Mouse (Mus musculus): Measurements from ENCODE around the gene Flii. TPM values are rescaled to one million over a fixed set of nuclear protein-coding genes. Genes with fewer than 3 reads are reported as not detected.
A peak's percentile ranks its signal among the peaks of the same experiment; 100 is the strongest.

The Flii gene
- 100 to 1,000 TPM; 127 to 130 TPM for total RNA-seq (2021)
- 152 and 168 TPM in 2 replicates for polyA plus RNA-seq (2012; rRNA removed)
- long read RNA-seq, full-length matches to known transcripts, result 48 of 85 reads
- long read RNA-seq, partial matches to known transcripts, result 12 of 85 reads
- long read RNA-seq, other reads (novel, unspliced or antisense), result 25 of 85 reads

DNA sequence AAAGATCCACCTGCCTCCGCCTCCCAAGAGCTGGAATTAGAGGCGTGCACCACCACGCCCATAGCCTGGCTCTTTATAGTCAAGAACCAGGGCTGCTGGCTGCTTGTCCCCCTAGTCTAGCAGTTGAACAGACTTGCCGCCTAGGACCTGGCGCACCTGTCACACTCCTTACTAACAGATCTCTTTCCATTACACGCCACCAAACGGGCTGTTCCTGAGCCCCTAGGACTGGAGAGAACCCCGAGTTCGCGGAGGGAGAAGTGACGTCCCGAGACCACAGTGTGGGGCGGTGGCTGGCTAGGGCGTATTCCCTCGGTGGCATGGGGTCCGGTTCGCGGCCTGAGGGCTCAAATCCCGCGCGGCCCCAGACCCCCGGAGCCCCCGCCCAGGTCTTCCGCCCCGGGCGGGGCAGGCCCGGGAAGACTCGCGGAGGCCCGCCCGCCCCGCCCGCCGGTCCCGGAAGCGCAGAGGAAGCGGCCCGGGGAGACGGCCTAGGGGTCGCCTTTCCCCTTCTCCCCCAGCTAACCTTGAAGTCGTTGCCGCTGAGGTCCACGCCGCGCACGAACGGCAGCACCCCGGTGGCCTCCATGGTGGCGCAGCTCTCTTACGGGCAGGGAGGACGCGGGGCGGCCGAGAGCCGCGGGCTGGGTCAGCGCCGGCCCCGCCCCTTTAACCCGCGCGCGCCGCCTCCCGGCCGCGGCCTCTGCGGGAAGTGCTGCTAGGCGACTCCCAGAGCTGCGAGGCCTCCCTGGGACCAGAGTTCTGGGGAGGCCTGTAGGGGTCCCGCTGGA, at the start of gene Flii:
Gene Flii (minus strand): TSS at position 663 of the 791 bp plus-strand sequence.
- Histone ChIP-seq H3K9ac (ENCODE audit: low read depth, low read length) (peak within 1 kb of the TSS; percentile 90), H3K79me2 (replicated peaks; ENCODE audit: control insufficient read depth, insufficient read depth, low read length) (peaks cover 2% of the 10 kb centered on the region; the same call in 1 of the 2 replicates), H3K4me1 (ENCODE audit: control insufficient read depth, insufficient read depth, low read length) (peaks cover 14% of the 10 kb centered on the region), H3K4me3 (peak within 1 kb of the TSS; percentile 73), H3K27ac (peak within 1 kb of the TSS; percentile 91), H3K27me3 (ENCODE audit: control insufficient read depth, insufficient read depth, low read length) (no peaks in the 10 kb centered on the region), H3K36me3 (ENCODE audit: control insufficient read depth, insufficient read depth, low read length) (no peaks in the 10 kb centered on the region; the same call in 1 of the 2 replicates)
- intact Hi-C loops (cut with DNase I), result loop anchor here (1.0 kb wide), 2 partner anchors 51 to 187 kb away; partner anchors contain the start of genes Smcr8 and Top3a
- peak; percentile 91 to 94 for DNase-seq
- under 1% methylated on average over 71 of the region's 71 CpGs for WGBS
- no peak for TF ChIP-seq EP300 (IDR thresholded peaks at IDR 0.05; ENCODE audit: insufficient read depth, low read depth, low read length)
- TF ChIP-seq CTCF (IDR thresholded peaks at IDR 0.05), result peak; percentile 88
- TF ChIP-seq POLR2A (IDR thresholded peaks at IDR 0.05; ENCODE audit: insufficient read depth, low read depth, low read length), result peak; percentile 67; the same call in 1 of the 2 replicates

DNA sequence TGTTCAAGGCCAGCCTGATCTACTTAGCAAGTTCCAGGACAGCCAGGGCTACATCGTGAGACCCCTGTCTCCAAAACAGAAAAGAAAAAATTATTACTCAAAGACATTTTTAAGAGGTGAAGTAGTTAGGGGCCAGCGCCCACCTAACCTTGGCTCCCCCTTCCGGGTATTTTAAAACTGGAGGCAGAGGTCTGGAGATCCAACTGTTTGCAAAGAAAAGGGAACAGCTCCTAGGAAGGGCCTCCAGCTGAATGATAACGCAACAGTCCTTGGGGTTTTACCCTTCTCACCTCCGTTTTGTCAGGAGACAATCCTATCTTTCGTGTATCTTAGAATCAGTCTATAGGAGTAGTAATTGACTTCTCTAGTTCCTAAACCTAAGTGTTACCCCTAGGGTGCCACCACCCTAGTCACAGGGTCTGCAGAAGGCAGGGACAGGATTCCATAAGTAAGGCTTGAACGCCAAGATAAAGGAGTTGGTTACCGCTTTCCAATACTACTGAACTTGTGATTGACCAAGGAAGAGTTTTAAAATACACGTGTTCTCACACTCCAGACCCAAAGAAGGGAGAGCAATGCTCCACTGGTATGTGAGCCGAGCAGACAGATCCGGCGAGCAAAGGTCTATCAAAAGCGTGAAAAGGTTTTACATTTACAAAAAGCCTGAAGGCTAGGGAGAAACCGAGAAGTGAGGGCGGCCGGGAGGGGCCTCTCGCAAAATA, 49.2 kb upstream of the Flii start:
- H3K36me3 ChIP-seq (ENCODE audit: control insufficient read depth, insufficient read depth, low read length), result peaks cover 19% of the 10 kb centered on the region
- no peak for TF ChIP-seq CTCF (IDR thresholded peaks at IDR 0.05)
- no peak for TF ChIP-seq POLR2A (IDR thresholded peaks at IDR 0.05; ENCODE audit: insufficient read depth, low read depth, low read length)
- no peak for TF ChIP-seq EP300 (IDR thresholded peaks at IDR 0.05; ENCODE audit: insufficient read depth, low read depth, low read length)
- peak overlapping the region; percentile 84 for H3K4me3 ChIP-seq
- peaks cover 4% of the 10 kb centered on the region for H3K79me2 ChIP-seq (replicated peaks; ENCODE audit: control insufficient read depth, insufficient read depth, low read length)
- peak overlapping the region; percentile 71 for H3K9ac ChIP-seq (ENCODE audit: low read depth, low read length)
- no peaks in the 10 kb centered on the region for H3K27me3 ChIP-seq (ENCODE audit: control insufficient read depth, insufficient read depth, low read length)
- no peak for DNase-seq
- intact Hi-C loops (cut with DNase I), result loop anchor here (2.0 kb wide), 4 partner anchors 55 to 239 kb away; partner anchors contain the start of genes Alkbh5, Dhrs7b, Llgl1 and Tmem11
- WGBS, result 5% methylated on average over 17 of the region's 17 CpGs
- H3K27ac ChIP-seq, result peak overlapping the region; percentile 97
- peaks cover 25% of the 10 kb centered on the region for H3K4me1 ChIP-seq (ENCODE audit: control insufficient read depth, insufficient read depth, low read length)

DNA sequence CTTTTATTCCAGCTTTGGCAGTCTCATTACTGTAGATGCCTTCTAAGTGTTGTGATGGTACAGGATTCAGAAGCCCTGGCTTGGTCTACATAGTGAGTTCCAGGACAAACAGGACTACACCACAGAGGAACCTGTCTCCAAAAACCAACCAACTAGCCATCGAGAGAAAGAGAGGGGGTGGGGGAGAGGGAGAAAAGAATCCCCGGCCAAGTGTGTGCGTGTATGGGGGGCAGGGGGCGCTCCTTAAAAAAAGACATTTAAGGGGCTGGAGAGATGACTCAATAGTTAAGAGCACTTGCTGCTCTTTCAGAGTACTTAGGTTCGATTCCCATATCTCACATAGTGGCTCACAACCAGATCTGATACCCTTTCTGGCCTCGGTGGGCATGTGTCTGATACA, 48.5 kb upstream of the Flii start:
- Histone ChIP-seq H3K4me1 (ENCODE audit: control insufficient read depth, insufficient read depth, low read length) (peaks cover 21% of the 10 kb centered on the region), H3K27ac (no peak overlapping the region), H3K9ac (ENCODE audit: low read depth, low read length) (no peak overlapping the region), H3K79me2 (replicated peaks; ENCODE audit: control insufficient read depth, insufficient read depth, low read length) (peaks cover 3% of the 10 kb centered on the region), H3K27me3 (ENCODE audit: control insufficient read depth, insufficient read depth, low read length) (no peaks in the 10 kb centered on the region), H3K4me3 (no peak overlapping the region), H3K36me3 (ENCODE audit: control insufficient read depth, insufficient read depth, low read length) (peaks cover 13% of the 10 kb centered on the region)
- 49% methylated on average over 6 of the region's 6 CpGs for WGBS
- intact Hi-C loops (cut with DNase I), result no loop called here
- no peak for DNase-seq
- TF ChIP-seq POLR2A (IDR thresholded peaks at IDR 0.05; ENCODE audit: insufficient read depth, low read depth, low read length) (no peak), EP300 (IDR thresholded peaks at IDR 0.05; ENCODE audit: insufficient read depth, low read depth, low read length) (no peak), CTCF (IDR thresholded peaks at IDR 0.05) (no peak)

DNA sequence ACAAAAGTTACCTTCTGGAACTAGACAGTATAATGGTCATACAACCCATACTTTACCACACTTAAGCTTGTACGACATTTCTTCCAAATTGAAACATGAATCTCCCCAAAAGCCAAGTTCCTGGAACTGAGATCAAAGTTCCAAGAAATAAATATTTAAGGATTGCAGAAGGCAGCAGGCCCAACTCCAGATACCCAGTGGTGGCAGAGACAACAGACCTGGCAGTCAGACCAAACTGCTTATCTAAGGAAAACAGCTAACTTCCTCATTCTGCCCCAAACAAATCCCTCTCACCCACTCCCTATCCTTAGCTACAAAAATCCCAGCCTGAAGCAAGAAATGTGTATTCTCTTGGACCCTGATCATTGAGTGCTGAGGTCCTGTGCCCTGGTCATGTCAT, 47.8 kb upstream of the Flii start:
- peaks cover 3% of the 10 kb centered on the region for H3K79me2 ChIP-seq (replicated peaks; ENCODE audit: control insufficient read depth, insufficient read depth, low read length)
- H3K4me3 ChIP-seq, result no peak overlapping the region
- intact Hi-C loops (cut with DNase I), result no loop called here
- H3K27me3 ChIP-seq (ENCODE audit: control insufficient read depth, insufficient read depth, low read length), result no peaks in the 10 kb centered on the region
- no peak for DNase-seq
- H3K9ac ChIP-seq (ENCODE audit: low read depth, low read length), result no peak overlapping the region
- peaks cover 8% of the 10 kb centered on the region; the same call in 1 of the 2 replicates for H3K36me3 ChIP-seq (ENCODE audit: control insufficient read depth, insufficient read depth, low read length)
- TF ChIP-seq POLR2A (IDR thresholded peaks at IDR 0.05; ENCODE audit: insufficient read depth, low read depth, low read length) (no peak), EP300 (IDR thresholded peaks at IDR 0.05; ENCODE audit: insufficient read depth, low read depth, low read length) (no peak), CTCF (IDR thresholded peaks at IDR 0.05) (no peak)
- peaks cover 19% of the 10 kb centered on the region for H3K4me1 ChIP-seq (ENCODE audit: control insufficient read depth, insufficient read depth, low read length)
- WGBS, result 58% methylated on average over 1 of the region's 1 CpGs
- no peak overlapping the region for H3K27ac ChIP-seq

DNA sequence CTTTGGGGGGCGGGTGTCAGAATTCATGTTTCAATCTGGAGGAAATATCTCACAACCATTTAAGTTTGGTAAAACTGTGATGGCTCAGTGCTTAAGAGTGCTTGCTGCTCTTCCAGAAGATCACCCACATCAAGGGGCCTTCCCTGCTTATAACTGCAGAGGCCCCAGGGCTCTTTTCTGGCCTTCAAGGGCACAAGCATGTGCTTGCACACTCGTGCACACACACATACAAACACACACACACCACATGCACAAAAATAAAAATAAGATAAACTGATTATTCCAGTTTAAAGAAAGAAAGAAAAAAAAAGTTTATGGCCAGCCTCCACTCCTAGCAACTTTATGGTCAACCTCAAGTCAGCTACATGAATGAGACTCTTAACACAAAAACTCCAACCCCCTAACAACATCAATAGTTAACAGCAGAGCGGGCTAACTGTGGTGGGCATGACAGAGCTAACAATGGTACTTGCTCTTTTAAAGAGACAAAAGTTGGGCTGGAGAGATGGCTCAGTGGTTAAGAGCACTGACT, 47.2 kb upstream of the Flii start:
- DNase-seq, result no peak
- no peak for TF ChIP-seq EP300 (IDR thresholded peaks at IDR 0.05; ENCODE audit: insufficient read depth, low read depth, low read length)
- no peak for TF ChIP-seq CTCF (IDR thresholded peaks at IDR 0.05)
- TF ChIP-seq POLR2A (IDR thresholded peaks at IDR 0.05; ENCODE audit: insufficient read depth, low read depth, low read length), result no peak
- H3K27ac ChIP-seq, result no peak overlapping the region
- H3K4me3 ChIP-seq, result no peak overlapping the region
- intact Hi-C loops (cut with DNase I), result no loop called here
- H3K27me3 ChIP-seq (ENCODE audit: control insufficient read depth, insufficient read depth, low read length), result no peaks in the 10 kb centered on the region
- H3K4me1 ChIP-seq (ENCODE audit: control insufficient read depth, insufficient read depth, low read length), result peaks cover 12% of the 10 kb centered on the region
- 83% methylated on average over 3 of the region's 3 CpGs for WGBS
- H3K36me3 ChIP-seq (ENCODE audit: control insufficient read depth, insufficient read depth, low read length), result peaks cover 8% of the 10 kb centered on the region; the same call in 1 of the 2 replicates
- peaks cover 3% of the 10 kb centered on the region for H3K79me2 ChIP-seq (replicated peaks; ENCODE audit: control insufficient read depth, insufficient read depth, low read length)
- no peak overlapping the region for H3K9ac ChIP-seq (ENCODE audit: low read depth, low read length)

All from heart, adult 2 months (tissue).